In the genomic region with DNA sequence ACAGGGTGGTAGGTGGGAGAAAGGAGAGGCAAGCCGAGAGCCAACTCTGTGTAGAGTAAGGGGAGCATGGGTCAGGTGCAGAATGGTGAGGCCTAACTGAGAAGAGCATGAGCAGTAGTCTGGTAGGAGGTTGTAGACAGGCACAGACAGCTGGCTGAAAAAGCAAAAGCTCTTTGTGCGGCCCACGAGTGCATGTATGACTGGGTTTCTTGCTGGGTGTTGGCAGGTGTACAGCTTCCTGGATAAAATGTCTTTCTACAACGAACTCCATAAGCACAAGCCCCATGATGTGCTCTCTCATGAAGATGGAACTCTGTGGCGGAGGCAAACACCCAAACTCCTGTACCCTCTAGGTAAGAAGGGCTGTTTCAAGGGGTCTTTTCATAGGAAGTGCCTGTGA, we compare ENCODE assay signal across 23 mouse cellular contexts. TPM values are rescaled to one million over a fixed set of nuclear protein-coding genes. Genes with fewer than 3 reads are reported as not detected.
"Had no signal": no experiment of that assay in that cellular context is flagged by ENCODE, and none has a peak within 500 bp of the region (broad histone marks: within the 10 kb centered on the region; RNA-seq: fewer than 3 reads in every experiment).

No protein-coding gene starts in this region.

- H3K27ac ChIP-seq: midbrain, embryonic 10.5 days; midbrain, embryonic 12.5 days; neural tube, embryonic 13.5 days; neural tube, embryonic 15.5 days had no signal

- DNase-seq: lung, adult 18-20 months; lung, embryonic 14.5 days; lung, postnatal 10 days; lung, postnatal 4 days; midbrain, embryonic 14.5 days; retina, postnatal 1 day; right cerebral cortex, postnatal 14 days; spleen, adult 18-20 months; thymus, adult 18-20 months; thymus, postnatal 14 days; thymus, postnatal 36 days had no signal

- H3K9me3 ChIP-seq: midbrain, embryonic 10.5 days; midbrain, embryonic 12.5 days; neural tube, embryonic 13.5 days; neural tube, embryonic 15.5 days had no signal

- H3K4me3 ChIP-seq: midbrain, embryonic 10.5 days; midbrain, embryonic 12.5 days; myocyte; neural tube, embryonic 13.5 days; neural tube, embryonic 15.5 days had no signal

- H3K4me2 ChIP-seq: lung, embryonic 14.5 days; midbrain, embryonic 12.5 days; neural tube, embryonic 13.5 days; neural tube, embryonic 15.5 days had no signal

- ATAC-seq: midbrain, embryonic 16.5 days had no signal

- H3K9ac ChIP-seq: lung, embryonic 14.5 days; midbrain, embryonic 12.5 days; neural tube, embryonic 13.5 days; neural tube, embryonic 15.5 days had no signal

- H3K27me3 ChIP-seq: midbrain, embryonic 12.5 days; neural tube, embryonic 13.5 days; neural tube, embryonic 15.5 days had no signal

- H3K4me1 ChIP-seq: midbrain, embryonic 10.5 days; midbrain, embryonic 12.5 days; neural tube, embryonic 13.5 days; neural tube, embryonic 15.5 days had no signal

RNA-seq across cellular contexts. Expression of a gene that starts 36.1 kb away (rescaled TPM):
- polyA plus RNA-seq: lung, embryonic 14.5 days; lung, embryonic 16.5 days; midbrain, embryonic 10.5 days; midbrain, embryonic 12.5 days; midbrain, embryonic 14.5 days; midbrain, embryonic 16.5 days; myocyte; neural tube, embryonic 11.5 days; neural tube, embryonic 13.5 days; neural tube, embryonic 15.5 days; small intestine, adult 2 months; stomach, embryonic 14.5 days; stomach, embryonic 16.5 days; thymus, postnatal 0 days had no signal
